Mouse (Mus musculus) testis, postnatal 14 days (tissue): ENCODE data around the gene Cacnb1.
A peak's percentile ranks its signal among the peaks of the same experiment; 100 is the strongest.

Source experiments
- DNase-seq: peaks from one replicate; pipeline ENCODE4 v3.0.0; 2021; ENCODE audit warnings: low spot score

Cacnb1 gene

GRCm38 (mm10) chr11:98011716-98012115 lies 11.1 kb downstream of the Cacnb1 start:
- DNase-seq, result no peak

GRCm38 (mm10) chr11:98008087-98008486 lies 14.7 kb downstream of the Cacnb1 start:
- DNase-seq, result no peak

GRCm38 (mm10) chr11:98005686-98006085 lies 17.1 kb downstream of the Cacnb1 start:
- DNase-seq, result no peak

- DNase-seq, result peak; percentile 70
Measured at GRCm38 (mm10) chr11:98005076-98005475, 17.8 kb downstream of the Cacnb1 start.

- no peak for DNase-seq
Measured at GRCm38 (mm10) chr11:98004161-98004560, 18.7 kb downstream of the Cacnb1 start.

GRCm38 (mm10) chr11:98003171-98003671 lies 19.6 kb downstream of the Cacnb1 start:
- DNase-seq, result no peak

- DNase-seq, result peak; percentile 77
Measured at GRCm38 (mm10) chr11:98002627-98003026, 20.2 kb downstream of the Cacnb1 start.

GRCm38 (mm10) chr11:98001986-98002385 lies 20.8 kb downstream of the Cacnb1 start:
- DNase-seq, result no peak

- no peak for DNase-seq
Measured at GRCm38 (mm10) chr11:98001351-98001824, 21.4 kb downstream of the Cacnb1 start.

GRCm38 (mm10) chr11:98000378-98001140 lies 22.3 kb downstream of the Cacnb1 start:
- DNase-seq, result peak; percentile 51

GRCm38 (mm10) chr11:97999748-98000147 lies 23.1 kb downstream of the Cacnb1 start:
- DNase-seq, result no peak

- DNase-seq, result no peak
Measured at GRCm38 (mm10) chr11:97998898-97999608, 23.8 kb downstream of the Cacnb1 start.

GRCm38 (mm10) chr11:97998074-97998793 lies 24.6 kb downstream of the Cacnb1 start:
- no peak for DNase-seq

GRCm38 (mm10) chr11:97997387-97997960 lies 25.4 kb downstream of the Cacnb1 start:
- DNase-seq, result no peak

GRCm38 (mm10) chr11:97996691-97997090 lies 26.1 kb downstream of the Cacnb1 start:
- no peak for DNase-seq

- DNase-seq, result no peak
Measured at GRCm38 (mm10) chr11:97995564-97996288, 27.1 kb downstream of the Cacnb1 start, which contains the start of gene Arl5c. Arl5c (minus strand) TSS chr11:97996181.

GRCm38 (mm10) chr11:97994539-97995100 lies 28.2 kb downstream of the Cacnb1 start:
- peak; percentile 74 for DNase-seq

- DNase-seq, result peak; percentile 85
Measured at GRCm38 (mm10) chr11:97988530-97989096, 34.2 kb downstream of the Cacnb1 start.

GRCm38 (mm10) chr11:97987551-97988526 lies 35.0 kb downstream of the Cacnb1 start:
- DNase-seq, result peak; percentile 87
